Mouse (Mus musculus) layer of hippocampus, adult 2 months (tissue): ENCODE results near the gene Zc3h7b. TPM values are rescaled to one million over a fixed set of nuclear protein-coding genes. Genes with fewer than 3 reads are reported as not detected.

Experiments
- DNase-seq, 2 experiments: peaks; one replicate each; pipeline ENCODE4 v3.0.0; 2022; ENCODE audit warnings: low spot score in 2 of 2
- H3K27ac ChIP-seq: fragments of 200-600 bp; 2 replicates; pipeline ENCODE4 v1.8.1; 2022
- H3K4me3 ChIP-seq: fragments of 200-600 bp; 2 replicates; pipeline ENCODE4 v1.8.1; 2022; ENCODE audit warnings: mild to moderate bottlenecking
- CTCF ChIP-seq: fragments of 200-600 bp; conservative IDR thresholded peaks from 2 replicates; pipeline ENCODE4 v1.8.1; 2022; ENCODE audit warnings: antibody characterized with exemption, mild to moderate bottlenecking, moderate library complexity
- total RNA-seq, 2 experiments: library from RNA; stranded (reverse); gene quantifications; 2 replicates each; pipeline ENCODE4 v1.2.3; 2021

Zc3h7b gene
- total RNA-seq, 2 experiments from 2014 or later, result 140 to 145 TPM

DNA sequence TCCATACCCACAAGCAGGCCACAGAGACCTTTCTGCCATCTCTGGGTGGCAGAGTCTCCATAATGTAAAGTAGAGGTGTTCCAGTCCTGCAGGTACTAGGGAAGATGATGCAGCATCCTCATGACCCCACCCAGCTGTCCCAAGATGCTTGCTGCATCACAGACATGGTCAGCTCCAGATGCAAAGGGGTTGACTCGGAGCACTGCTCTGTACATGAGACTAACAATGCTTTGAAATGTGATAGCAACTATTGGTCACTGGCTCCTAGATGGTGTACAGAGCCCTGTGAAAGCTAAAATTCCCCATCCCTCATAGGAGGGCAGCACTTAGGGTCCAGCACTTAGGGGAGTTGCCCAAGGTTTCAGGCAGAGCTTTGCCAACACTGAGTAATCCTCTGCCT lies 59.3 kb downstream of the Zc3h7b start:
- no peak for TF ChIP-seq CTCF
- Histone ChIP-seq H3K27ac (peak overlapping the region; percentile 98), H3K4me3 (peak overlapping the region; percentile 93)
- DNase-seq, result no peak

DNA sequence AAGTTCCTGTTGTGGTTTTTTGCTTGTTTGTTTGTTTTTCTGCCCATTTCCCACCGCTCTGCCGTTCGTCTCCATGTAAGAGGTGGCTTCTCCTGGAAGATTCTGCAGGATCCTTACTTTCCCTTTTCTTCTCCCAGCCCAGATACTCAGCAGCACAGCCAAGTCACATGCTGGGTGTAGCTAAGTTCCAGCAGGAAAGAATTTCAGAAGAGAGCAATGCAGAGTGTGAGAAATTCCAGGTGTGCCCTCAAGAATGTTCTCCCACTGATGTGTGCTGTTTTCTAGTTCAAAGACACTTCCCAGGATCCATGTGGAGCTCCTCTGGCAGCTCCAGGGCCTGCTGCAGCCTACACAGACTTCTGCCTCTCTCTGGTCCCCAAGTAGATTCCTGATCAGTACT lies 60.0 kb downstream of the Zc3h7b start:
- no peak for TF ChIP-seq CTCF
- H3K4me3 ChIP-seq, result peak overlapping the region; percentile 93
- DNase-seq, result no peak
- H3K27ac ChIP-seq, result peak overlapping the region; percentile 98

DNA sequence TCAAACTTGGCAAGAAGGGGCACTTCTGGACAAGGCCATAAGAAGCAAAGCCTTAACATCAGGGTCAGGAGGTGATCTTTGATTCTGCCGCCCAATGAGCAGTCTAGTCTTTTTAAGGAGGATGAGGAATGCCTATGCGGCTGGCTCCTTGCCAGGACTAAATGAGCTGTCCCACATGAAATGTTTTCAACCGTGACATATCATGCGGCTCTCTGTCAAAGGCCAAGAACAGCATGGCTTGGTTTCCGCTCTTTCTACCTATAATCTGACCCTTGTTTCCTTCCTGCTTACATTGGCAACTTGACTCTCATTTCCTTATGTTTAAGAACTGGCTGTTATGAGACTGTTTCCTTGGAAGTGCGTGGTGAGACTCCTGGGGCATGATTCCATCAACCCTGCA lies 60.8 kb downstream of the Zc3h7b start:
- Histone ChIP-seq H3K27ac (peak overlapping the region; percentile 98), H3K4me3 (peak overlapping the region; percentile 93)
- no peak for TF ChIP-seq CTCF
- no peak for DNase-seq

DNA sequence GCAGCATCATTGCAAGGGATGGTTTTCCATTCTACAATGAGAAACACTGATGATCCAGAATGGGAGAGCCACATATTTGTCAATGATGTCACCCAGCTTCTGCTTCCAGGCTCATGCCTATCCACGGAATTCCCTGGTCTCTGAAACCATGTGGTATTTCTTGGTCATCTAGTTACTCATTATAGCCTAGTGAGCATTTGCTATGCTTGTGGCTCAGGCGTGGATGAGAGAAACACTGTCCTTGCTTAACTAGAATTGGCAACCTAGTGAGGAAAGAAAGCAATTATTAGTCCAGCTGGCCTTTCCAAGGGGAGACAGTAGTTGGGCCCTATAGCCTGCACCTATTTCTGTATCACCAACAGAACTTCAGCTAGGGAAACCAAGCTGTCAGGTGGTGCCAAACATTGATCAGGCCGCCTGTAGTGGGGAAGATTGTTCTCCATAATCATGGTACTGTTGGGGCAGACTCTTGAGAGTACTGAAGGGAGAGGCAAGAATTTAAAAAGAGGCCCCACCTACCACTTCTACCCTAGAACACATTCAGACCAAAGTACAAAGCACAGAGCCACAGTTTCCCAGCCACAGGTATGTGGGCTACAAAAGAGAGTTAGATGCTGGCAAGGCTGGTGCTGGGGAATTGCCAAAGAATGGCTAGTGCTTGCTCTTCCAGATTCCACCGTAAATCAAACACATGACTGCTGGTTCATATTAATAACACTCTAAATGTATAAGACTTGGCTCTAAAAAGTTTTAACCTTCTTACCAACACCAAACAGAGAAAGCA lies 62.0 kb downstream of the Zc3h7b start:
- no peak for TF ChIP-seq CTCF
- no peak for DNase-seq
- Histone ChIP-seq H3K27ac (peak overlapping the region; percentile 98; the same call in 1 of the 2 replicates), H3K4me3 (no peak overlapping the region)

DNA sequence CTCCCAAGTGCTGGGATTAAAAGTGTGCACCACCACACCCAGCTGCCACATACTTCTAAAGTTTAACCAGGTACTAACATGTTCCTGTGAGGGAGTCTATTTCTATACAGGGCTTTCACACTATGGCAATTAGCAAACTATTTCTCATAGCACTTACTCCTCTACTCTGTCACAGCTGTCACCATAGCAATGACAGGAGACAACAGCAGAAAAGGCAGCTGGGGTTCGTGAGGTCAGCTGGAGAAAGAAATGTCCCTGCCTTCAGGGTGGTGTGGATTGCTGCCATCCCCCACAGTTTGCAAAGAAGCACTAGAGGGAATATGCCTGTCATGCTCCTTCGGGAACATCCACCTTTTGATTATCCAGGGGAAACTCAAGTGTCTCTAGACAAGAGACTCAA lies 63.9 kb downstream of the Zc3h7b start:
- TF ChIP-seq CTCF, result no peak
- Histone ChIP-seq H3K4me3 (no peak overlapping the region), H3K27ac (peak overlapping the region; percentile 97)
- no peak for DNase-seq

DNA sequence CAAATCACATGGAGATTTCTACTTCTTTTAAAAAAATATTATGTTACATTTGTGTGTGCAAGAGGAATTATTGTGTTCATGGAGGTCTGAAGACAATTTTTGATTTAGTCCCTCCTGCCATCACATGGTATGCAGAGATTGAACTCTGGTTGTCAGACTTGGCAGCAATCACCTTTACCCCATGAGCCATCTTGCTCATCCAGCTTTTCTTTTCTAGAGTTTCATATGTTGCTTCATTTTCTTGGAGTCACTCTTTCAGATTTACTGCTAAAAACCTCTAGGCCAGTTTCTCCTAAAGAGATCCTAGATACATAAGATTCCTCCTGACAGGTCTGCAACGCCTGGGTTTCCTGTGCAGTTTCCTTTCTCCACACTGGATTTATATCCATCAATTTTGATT lies 64.7 kb downstream of the Zc3h7b start:
- DNase-seq, result no peak
- Histone ChIP-seq H3K4me3 (peak overlapping the region; percentile 64), H3K27ac (peak overlapping the region; percentile 97)
- TF ChIP-seq CTCF, result no peak

DNA sequence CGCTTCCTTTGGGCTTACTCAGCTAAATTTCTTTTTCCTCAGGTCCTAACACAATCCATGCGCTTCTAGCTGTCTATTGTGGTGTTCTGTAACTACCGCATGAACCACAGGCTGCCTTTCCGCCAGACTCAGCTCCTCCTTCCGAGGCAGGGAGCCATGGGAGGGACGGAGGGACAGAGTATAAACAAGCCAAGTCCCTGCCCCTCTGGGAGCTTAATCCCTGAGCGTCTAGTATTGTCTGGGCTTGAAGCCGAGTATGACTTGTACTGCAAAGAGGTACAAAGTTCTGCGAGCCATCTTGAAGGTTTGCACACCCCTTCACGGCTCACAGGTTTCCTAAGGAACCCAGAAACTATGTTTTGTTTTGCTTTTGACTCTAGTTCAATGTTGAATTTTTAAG lies 65.3 kb downstream of the Zc3h7b start:
- H3K27ac ChIP-seq, result peak overlapping the region; percentile 97
- peak; percentile 72 to 81 for DNase-seq
- peak overlapping the region; percentile 64 for H3K4me3 ChIP-seq
- 0 out of 2 replicates have a peak, but pooled peaks have one; percentile 8 for TF ChIP-seq CTCF

DNA sequence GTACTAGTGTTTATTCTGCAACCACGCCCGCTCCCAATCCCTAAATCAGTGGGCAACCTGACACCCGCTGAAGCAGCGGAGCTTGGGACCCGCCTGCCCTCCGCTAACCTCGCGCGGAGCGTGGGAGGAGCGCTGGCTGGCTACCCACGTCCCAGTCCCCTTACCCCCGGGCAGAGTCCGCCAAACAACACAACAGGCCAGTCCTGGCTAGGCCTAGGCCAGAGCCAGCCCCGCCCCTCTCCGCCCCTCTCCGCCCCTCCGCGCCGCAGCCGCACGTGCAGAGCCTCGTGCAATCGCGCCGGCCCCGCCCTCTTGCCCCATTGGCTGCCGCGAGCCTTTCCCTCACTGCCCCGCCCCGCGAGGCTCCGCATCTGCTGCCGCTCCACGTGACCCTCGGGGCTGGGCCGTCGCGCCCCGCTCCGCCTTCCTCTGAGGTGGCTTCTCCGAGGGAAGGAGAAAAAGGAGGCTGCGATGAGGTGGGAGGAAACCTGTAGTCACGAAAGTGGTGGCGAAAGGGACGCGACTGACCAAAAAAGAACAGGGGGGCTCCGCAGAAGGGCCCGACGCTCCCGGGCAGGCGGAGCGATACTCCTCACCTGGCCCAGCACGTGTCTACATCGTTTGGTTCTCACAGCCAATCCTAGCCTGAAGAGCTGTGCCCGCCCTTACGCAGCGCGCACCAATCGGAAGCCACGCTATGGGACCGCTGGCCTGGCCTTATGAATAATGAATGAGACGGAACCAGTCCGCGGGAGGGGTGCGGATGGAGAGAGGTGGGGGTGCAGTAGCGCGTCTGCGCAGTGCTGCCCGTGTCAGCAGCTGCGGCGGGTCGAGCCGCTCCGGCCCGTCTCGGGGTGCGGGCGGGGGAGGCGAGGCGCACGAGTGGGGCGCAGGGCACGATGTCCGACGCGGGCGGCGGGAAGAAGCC lies 66.1 kb downstream of the Zc3h7b start:
- no peak for TF ChIP-seq CTCF
- DNase-seq, result peak; percentile 96 to 98
- Histone ChIP-seq H3K4me3 (peak overlapping the region; percentile 64), H3K27ac (peak overlapping the region; percentile 97)

DNA sequence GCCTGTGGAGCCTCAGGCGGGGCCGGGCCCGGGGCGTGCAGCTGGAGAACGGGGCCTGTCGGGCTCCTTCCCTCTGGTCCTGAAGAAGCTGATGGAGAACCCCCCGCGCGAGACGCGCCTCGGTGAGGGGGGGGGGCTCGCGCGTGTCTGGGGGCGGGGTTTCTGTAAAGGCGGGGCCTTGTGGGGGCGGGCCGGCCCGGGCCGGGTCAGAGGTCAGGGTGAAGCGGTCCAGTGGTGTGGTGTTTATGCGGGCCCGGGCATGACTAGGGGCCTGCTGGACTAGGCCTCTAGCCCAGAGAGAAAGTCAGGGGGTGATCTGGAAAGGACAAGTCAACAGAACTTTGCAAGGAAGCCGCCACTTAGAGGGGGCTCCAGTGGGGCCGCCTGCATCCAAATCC lies 66.7 kb downstream of the Zc3h7b start:
- TF ChIP-seq CTCF, result no peak
- peak overlapping the region; percentile 97 for H3K27ac ChIP-seq
- DNase-seq, result no peak
- peak overlapping the region; percentile 64 for H3K4me3 ChIP-seq

DNA sequence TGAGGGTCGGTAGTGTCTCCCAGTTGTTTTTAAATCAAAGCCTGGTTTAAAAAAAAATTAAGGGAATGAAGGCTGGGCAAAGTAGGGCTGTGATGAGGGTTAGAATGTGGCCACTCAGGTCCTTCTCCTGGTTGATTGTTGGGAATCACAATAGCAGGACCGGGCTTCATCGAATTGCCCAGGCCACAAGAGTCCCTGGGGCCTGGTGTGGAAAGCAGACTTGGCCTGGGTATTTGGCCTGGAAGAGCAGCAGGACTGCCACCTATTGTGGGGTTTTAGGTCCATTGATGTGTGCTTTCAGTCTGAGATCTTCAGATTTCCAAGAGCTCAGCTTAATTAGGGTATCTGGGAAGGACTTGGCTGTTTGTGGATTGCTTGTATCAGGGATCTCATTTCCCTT lies 67.4 kb downstream of the Zc3h7b start:
- peak in 1 of 2 experiments; percentile 37 for DNase-seq
- Histone ChIP-seq H3K27ac (peak overlapping the region; percentile 97), H3K4me3 (peak overlapping the region; percentile 64)
- TF ChIP-seq CTCF, result 0 out of 2 replicates have a peak, but pooled peaks have one; percentile 28

DNA sequence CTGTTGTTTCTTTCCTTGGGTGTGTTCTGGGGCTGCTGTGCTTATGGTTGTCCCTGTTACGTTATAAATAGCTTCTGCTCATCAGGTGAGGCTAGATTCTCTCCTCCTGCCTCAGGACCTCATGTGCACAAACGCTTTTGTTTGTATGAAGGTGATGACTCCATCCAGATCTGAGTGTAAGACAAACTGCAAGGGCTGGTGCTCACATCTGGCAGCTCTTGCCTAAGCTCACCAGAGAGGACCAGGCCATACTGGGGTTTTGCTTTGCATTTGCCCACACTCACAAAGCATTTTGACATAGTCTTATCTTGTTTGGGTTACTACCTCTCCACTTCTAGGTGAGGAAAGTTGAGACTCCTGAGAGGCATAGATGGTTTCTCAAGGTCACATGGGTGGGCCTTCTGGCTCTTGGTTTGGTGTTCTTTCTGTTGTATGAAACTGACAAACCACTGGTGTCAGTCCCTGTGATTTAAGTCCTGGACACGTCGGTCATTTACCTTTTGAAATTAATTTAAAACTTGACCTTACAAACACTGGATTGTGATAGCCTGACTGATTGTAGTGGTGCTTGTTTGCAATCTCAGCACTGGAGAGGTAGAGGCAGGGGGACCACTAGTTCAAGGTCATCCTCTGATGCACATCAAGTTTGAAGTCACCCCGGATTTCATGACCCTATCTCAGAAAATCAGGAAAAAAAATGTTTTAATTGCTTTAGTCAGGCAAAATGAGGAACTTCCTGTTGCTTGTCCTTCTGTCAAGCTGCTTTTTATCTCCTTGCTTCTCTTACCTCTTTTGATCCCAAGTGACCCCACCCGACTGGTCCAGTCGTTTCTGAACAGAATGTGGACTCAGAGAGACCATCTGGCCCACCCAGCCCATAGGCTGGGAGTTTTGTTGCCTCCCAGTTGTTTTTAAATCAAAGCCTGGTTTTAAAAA lies 68.1 kb downstream of the Zc3h7b start:
- H3K4me3 ChIP-seq, result peak overlapping the region; percentile 64
- no peak for DNase-seq
- H3K27ac ChIP-seq, result peak overlapping the region; percentile 97
- no peak for TF ChIP-seq CTCF
